Mouse (Mus musculus) lung, embryonic 14.5 days (tissue): ENCODE results near the gene Aldh3b1. TPM values are rescaled to one million over a fixed set of nuclear protein-coding genes. Genes with fewer than 3 reads are reported as not detected.

Source experiments
- ATAC-seq: fragments of 200-750 bp; cut with Nextera tagmentation; 2 replicates; pipeline ENCODE4 v1.8.0; 2017; ENCODE audit warnings: mild to moderate bottlenecking, moderate TSS enrichment, moderate library complexity; ENCODE audit not compliant: insufficient read depth
- DNase-seq: peaks from one replicate; pipeline ENCODE4 v3.0.0-alpha.2; 2015
- H3K27ac ChIP-seq: fragments of 300-500 bp; sonication (generic); 2 replicates; pipeline ENCODE4 v1.5.1; 2014; ENCODE audit warnings: low read depth, mild to moderate bottlenecking, moderate library complexity
- H3K27me3 ChIP-seq: fragments of 300-500 bp; sonication (generic); 2 replicates; pipeline ENCODE4 v1.6.1; 2014; ENCODE audit warnings: low read length, control low read depth; ENCODE audit not compliant: insufficient read depth
- H3K36me3 ChIP-seq: fragments of 300-500 bp; sonication (generic); 2 replicates; pipeline ENCODE4 v1.6.1; 2014; ENCODE audit warnings: control low read depth; ENCODE audit not compliant: insufficient read depth
- H3K4me1 ChIP-seq: fragments of 300-500 bp; sonication (generic); 2 replicates; pipeline ENCODE4 v1.6.1; 2014; ENCODE audit warnings: antibody characterized with exemption, control low read depth; ENCODE audit not compliant: insufficient read depth
- H3K4me2 ChIP-seq: fragments of 300-500 bp; sonication (generic); 2 replicates; pipeline ENCODE4 v1.6.1; 2014; ENCODE audit warnings: mild to moderate bottlenecking
- H3K4me3 ChIP-seq: fragments of 300-500 bp; sonication (generic); 2 replicates; pipeline ENCODE4 v1.5.1; 2014; ENCODE audit warnings: low read depth, low read length
- H3K9ac ChIP-seq: fragments of 300-500 bp; sonication (generic); 2 replicates; pipeline ENCODE4 v1.6.1; 2014
- H3K9me3 ChIP-seq: fragments of 300-500 bp; sonication (generic); 2 replicates; pipeline ENCODE4 v1.6.1; 2016; ENCODE audit warnings: low read depth, low read length, control low read depth
- CTCF ChIP-seq: IDR thresholded peaks from 2 replicates; pipeline ENCODE4 v1.5.1; 2016; ENCODE audit warnings: antibody characterized with exemption, low read depth
- WGBS: fragments of 180-500 bp; shearing (Covaris S2); extraction: QIAGEN DNeasy Blood & Tissue Kit; methylation state at CpG from one replicate; pipeline ENCODE4 v1.1.7; 2014; 5-methylcytosine and 5-hydroxymethylcytosine counted together
- polyA plus RNA-seq: library from polyadenylated mRNA; unstranded; fragments of >200 nt; fragmentation: Nextera tagmentation; extraction: Ambion mirVana; gene quantifications from 2 replicates; pipeline ENCODE4 v1.2.1, GENCODE M21; 2014

The Aldh3b1 gene
- polyA plus RNA-seq, 1 experiment from 2014 or later = 3.6 TPM

DNA sequence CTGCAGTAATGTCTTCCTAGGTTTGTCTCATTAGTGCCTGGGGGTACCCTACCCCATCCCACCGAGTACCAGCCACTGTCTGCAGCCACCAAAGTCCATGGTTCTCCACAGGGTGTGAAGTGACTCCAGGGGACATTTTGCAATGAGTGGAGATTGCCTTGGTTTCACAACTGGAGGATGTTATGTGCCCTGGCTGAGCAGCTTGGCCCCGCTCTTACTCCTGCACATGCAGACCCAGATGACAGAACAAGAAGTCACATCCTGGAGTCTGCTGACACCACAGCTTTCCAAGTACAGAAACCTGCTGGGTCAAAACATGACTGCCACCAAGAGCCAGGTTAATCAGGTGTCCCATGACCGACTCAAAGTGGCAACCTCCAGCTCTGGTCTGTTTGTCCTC lies 25.4 kb upstream of the Aldh3b1 start:
- DNase-seq = no peak
- Histone ChIP-seq H3K4me3 (no peak overlapping the region), H3K27me3 (no peaks in the 10 kb centered on the region), H3K4me2 (no peak overlapping the region), H3K27ac (no peak overlapping the region), H3K9ac (no peak overlapping the region), H3K36me3 (no peaks in the 10 kb centered on the region), H3K4me1 (no peaks in the 10 kb centered on the region), H3K9me3 (no peaks in the 10 kb centered on the region)
- TF ChIP-seq CTCF = no peak
- 64% methylated on average over 3 of the region's 3 CpGs for WGBS
- no peak for ATAC-seq

DNA sequence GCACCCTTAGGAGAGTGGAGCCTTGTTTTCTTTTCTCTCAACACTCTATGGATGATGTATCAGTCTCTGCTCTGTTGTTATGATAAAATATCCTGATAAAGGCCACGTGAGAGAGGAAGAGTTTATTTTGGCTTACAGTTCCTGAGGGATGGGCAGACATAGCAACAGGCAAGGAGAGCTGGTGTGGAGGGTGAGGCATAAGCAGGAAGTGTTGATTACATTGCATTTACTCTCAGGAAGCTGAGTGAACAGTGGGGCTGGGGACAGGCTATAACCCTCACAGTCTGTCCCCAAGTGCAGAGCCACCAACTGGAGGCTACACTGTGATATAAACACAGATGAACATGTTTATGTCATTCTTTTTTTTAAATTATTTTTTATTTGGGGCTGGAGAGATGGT lies 22.5 kb upstream of the Aldh3b1 start:
- H3K4me2 ChIP-seq = no peak overlapping the region
- H3K4me1 ChIP-seq = no peaks in the 10 kb centered on the region
- no peak overlapping the region for H3K4me3 ChIP-seq
- ATAC-seq (no peak), DNase-seq (no peak)
- no peaks in the 10 kb centered on the region for H3K36me3 ChIP-seq
- H3K9me3 ChIP-seq = no peaks in the 10 kb centered on the region
- 19% methylated on average over 1 of the region's 1 CpGs for WGBS
- H3K27me3 ChIP-seq = no peaks in the 10 kb centered on the region
- no peak overlapping the region for H3K27ac ChIP-seq
- no peak overlapping the region for H3K9ac ChIP-seq
- no peak for TF ChIP-seq CTCF

DNA sequence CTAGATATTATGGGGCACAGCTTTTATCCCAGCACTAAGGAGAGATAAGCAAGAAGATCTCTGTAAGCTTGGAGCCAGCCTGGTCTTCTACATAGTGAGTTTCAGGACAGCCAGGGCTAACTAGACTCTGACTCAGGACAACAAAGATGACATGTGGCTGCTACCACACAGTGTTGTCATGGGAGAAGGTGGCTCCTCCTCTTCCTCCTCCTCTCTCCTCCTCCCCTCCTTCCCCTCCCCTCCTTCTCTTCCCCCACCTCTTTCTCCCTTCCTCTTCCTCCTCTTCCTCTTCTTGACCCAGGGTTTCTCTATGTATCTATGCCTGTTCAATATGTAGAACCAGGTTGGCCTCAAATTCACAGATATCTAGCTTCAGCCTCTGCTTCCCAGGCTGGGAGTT lies 21.9 kb upstream of the Aldh3b1 start:
- ATAC-seq = no peak
- no peak for DNase-seq
- Histone ChIP-seq H3K36me3 (no peaks in the 10 kb centered on the region), H3K9me3 (no peaks in the 10 kb centered on the region), H3K4me1 (no peaks in the 10 kb centered on the region), H3K27me3 (no peaks in the 10 kb centered on the region), H3K4me3 (no peak overlapping the region), H3K27ac (no peak overlapping the region), H3K4me2 (no peak overlapping the region), H3K9ac (no peak overlapping the region)
- TF ChIP-seq CTCF = no peak

DNA sequence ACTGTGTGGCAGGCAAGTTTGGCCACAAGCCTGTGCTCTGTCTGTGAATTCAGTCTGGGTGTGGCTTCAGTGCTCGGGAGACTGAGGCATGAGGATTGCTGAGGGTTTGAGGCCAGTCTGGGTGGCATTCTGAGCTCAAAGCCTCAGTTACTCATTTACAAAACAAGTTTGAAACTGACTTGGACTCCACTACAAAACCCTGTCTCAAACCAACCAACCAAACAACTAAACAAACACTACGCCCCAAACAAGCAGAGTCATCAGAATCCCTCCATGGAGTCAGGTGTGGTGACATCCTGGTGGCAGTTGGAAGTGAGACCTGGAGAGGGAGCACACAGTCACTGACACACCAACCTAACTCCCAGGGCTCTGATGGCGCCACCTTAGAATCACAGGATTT lies 20.7 kb upstream of the Aldh3b1 start:
- no peak for ATAC-seq
- 72% methylated on average over 3 of the region's 3 CpGs for WGBS
- H3K27ac ChIP-seq = no peak overlapping the region
- no peaks in the 10 kb centered on the region for H3K27me3 ChIP-seq
- no peak for DNase-seq
- TF ChIP-seq CTCF = no peak
- H3K36me3 ChIP-seq = no peaks in the 10 kb centered on the region
- no peak overlapping the region for H3K4me3 ChIP-seq
- no peaks in the 10 kb centered on the region for H3K9me3 ChIP-seq
- H3K9ac ChIP-seq = no peak overlapping the region
- H3K4me1 ChIP-seq = no peaks in the 10 kb centered on the region
- no peak overlapping the region for H3K4me2 ChIP-seq

DNA sequence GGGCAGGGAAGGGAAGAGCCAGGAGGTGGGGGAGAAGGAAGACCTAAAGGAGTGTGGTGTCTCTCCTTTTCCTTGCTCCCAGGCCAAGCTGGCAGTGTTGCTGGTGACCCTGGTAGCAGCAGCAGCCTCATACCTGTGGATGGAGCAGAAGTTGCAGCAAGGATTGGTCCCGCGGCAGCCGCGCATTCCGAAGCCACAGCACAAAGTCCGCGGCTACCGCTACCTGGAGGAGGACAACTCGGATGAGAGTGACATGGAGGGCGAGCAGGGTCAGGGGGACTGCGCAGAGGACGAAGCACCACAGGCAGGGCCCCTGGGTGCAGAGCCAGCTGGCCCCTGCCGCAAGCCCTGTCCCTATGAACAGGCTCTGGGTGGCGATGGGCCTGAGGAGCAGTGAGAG lies 18.9 kb upstream of the Aldh3b1 start:
- no peak overlapping the region for H3K27ac ChIP-seq
- no peak for TF ChIP-seq CTCF
- H3K4me1 ChIP-seq = no peaks in the 10 kb centered on the region
- DNase-seq = no peak
- ATAC-seq = no peak
- no peak overlapping the region for H3K9ac ChIP-seq
- H3K4me2 ChIP-seq = no peak overlapping the region
- H3K9me3 ChIP-seq = no peaks in the 10 kb centered on the region
- WGBS = 66% methylated on average over 14 of the region's 14 CpGs
- no peak overlapping the region for H3K4me3 ChIP-seq
- H3K36me3 ChIP-seq = no peaks in the 10 kb centered on the region
- no peaks in the 10 kb centered on the region for H3K27me3 ChIP-seq

DNA sequence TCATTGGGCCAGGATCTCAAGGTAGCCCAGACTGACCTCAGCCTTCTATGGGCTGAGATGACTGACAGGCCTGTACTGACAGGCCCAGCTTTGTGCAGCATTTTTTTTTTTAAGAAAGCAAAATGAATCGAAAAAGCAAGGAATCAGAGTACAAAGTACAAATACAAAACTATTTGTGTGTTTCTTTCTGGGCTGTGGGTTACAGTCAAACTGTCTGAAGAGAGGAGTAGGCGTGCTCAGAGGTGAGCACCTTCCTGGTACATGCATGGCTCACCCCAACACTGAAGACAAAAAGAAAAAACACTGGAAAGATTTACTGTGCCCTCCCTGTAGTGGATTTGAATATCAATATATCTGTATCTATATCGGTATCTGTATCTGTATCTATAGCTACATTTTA lies 18.2 kb upstream of the Aldh3b1 start:
- no peak overlapping the region for H3K4me3 ChIP-seq

DNA sequence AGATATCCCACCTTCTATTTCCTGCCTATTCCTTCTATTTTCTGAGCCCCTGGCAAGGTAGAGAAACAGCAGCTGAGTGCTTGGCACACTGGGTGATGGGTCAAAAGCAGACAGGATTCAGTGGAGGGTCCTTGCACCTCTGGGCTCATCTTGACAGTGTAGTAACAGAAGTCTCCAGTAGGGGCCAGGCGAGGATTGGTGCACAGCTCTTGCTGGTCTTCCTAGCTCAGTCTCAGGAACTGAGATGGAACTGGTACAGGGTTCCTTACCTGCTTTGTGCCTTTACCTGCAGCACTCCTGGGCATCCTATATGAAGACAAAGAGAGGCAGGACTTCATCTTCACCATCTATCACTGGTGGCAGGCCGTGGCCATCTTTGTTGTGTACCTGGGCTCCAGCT lies 17.1 kb upstream of the Aldh3b1 start:
- peak; percentile 86 for DNase-seq
- TF ChIP-seq CTCF = peak; percentile 96
- H3K9me3 ChIP-seq = no peaks in the 10 kb centered on the region
- no peak overlapping the region for H3K4me2 ChIP-seq
- WGBS = 10% methylated on average over 2 of the region's 2 CpGs
- no peak overlapping the region for H3K27ac ChIP-seq
- H3K9ac ChIP-seq = no peak overlapping the region
- H3K4me3 ChIP-seq = no peak overlapping the region
- H3K4me1 ChIP-seq = no peaks in the 10 kb centered on the region
- no peaks in the 10 kb centered on the region for H3K36me3 ChIP-seq
- ATAC-seq = peak; percentile 47; the same call in 1 of the 2 replicates
- H3K27me3 ChIP-seq = no peaks in the 10 kb centered on the region

More for the DNA sequence above, 18.2 kb upstream of the Aldh3b1 start:
- DNase-seq = no peak
- TF ChIP-seq CTCF = no peak
- H3K4me1 ChIP-seq = no peaks in the 10 kb centered on the region
- H3K9me3 ChIP-seq = no peaks in the 10 kb centered on the region
- 79% methylated on average over 3 of the region's 3 CpGs for WGBS
- no peaks in the 10 kb centered on the region for H3K27me3 ChIP-seq
- no peak overlapping the region for H3K4me2 ChIP-seq
- no peak overlapping the region for H3K9ac ChIP-seq
- H3K27ac ChIP-seq = no peak overlapping the region
- ATAC-seq = no peak
- H3K36me3 ChIP-seq = no peaks in the 10 kb centered on the region
